Mouse (Mus musculus): Measurements from ENCODE around the gene Dop1b. TPM values are rescaled to one million over a fixed set of nuclear protein-coding genes. Genes with fewer than 3 reads are reported as not detected.
"Not testable (repeated sequence)": the region's sequence is repeated elsewhere in the genome, so short reads cannot be mapped to it uniquely, and the experiment has no call there.

Gene Dop1b
- total RNA-seq, 1 experiment from 2014 or later = 15.3 TPM

DNA sequence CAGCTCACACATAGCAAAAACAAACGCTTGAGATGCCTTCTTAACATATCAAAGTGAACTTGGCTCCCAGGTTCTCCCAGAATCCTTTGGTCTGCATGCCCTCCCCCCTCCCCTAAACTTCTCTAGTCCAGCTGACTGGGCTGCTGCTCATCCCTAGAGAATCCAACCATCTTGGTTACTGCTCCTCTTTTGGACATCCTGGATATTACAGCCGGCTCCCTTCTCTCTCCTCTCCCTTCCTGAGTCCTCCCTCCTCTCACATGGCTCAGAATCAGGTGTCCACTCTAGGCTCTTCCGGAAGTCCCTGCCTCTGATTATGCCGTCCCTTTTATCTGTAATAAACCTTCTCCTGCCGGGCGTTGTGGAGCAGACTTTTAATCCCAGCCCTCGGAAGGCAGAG lies 105.2 kb downstream of the Dop1b start:
- ATAC-seq (replicated peaks; ENCODE audit: insufficient number of reproducible peaks, low FRiP score, low TSS enrichment, poor library complexity, severe bottlenecking) = no peak

DNA sequence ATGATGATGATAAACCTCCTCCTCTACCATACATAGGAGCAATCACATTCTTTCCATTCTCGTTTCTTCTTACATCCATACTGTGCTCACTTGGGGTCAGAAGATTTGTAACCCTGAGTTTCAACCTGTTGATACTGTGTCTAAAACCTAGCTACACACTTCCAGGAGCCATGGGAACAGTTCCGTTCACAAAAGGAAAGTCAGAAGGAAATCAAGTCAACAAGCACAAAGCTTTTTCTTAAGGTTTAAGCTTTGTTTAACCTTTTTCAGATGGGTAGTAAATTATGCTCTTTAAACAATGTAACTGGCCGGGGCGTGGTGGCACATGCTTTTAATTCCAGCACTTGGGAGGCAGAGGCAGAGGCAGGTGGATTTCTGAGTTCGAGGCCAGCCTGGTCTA lies 105.7 kb downstream of the Dop1b start:
- no peak for ATAC-seq (replicated peaks; ENCODE audit: insufficient number of reproducible peaks, low FRiP score, low TSS enrichment, poor library complexity, severe bottlenecking)

DNA sequence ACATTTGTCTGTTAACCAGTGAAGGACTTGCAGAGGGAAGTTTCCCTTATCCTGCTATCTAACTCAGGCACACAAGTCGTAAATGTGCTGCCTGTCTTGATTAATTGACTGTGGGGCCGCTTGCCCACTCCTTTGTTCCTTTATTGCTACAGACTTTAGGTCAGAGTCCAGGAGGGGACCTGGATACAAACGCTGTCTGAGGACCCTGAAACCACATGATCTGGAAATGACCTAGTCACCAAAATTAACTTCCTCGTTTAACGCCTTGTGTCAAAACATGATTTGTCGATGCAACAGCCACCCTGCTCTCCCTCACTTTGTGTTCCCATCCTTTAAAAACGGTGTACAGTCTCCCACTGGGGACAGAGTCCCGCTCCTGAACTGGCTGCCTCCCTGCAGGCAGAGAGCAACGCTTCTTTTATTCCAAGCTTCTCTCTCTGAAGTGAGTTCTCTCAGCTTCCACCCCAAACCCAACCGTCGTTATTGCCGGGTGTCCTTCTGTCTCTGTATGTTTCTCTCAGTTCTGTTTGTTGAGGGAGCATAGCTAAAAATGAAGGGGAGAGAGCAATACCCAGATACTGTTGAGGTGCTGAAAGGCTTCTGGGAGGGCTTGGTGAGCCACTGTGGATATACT lies 107.1 kb downstream of the Dop1b start:
- ATAC-seq (replicated peaks; ENCODE audit: insufficient number of reproducible peaks, low FRiP score, low TSS enrichment, poor library complexity, severe bottlenecking) = 0 out of 2 replicates have a peak, but pooled peaks have one; percentile 29

DNA sequence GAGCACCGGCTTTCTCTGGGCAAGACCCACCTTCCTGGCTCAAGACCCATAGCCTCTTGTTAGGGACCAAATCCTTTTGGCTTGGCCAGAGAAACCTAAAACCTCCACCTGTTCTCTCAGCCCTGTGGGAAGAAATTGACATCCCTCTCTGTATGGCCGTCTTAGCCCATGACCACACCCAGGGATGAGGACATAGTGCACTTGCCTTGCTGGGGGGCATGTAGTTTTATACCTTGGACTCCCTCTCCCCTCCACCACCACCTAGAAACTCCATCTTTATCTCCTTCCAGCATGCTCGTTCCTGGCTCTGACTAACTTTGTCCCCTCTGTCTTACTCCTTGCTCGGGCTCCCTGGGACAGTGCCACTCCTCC lies 107.6 kb downstream of the Dop1b start:
- ATAC-seq (replicated peaks; ENCODE audit: insufficient number of reproducible peaks, low FRiP score, low TSS enrichment, poor library complexity, severe bottlenecking) = no peak

DNA sequence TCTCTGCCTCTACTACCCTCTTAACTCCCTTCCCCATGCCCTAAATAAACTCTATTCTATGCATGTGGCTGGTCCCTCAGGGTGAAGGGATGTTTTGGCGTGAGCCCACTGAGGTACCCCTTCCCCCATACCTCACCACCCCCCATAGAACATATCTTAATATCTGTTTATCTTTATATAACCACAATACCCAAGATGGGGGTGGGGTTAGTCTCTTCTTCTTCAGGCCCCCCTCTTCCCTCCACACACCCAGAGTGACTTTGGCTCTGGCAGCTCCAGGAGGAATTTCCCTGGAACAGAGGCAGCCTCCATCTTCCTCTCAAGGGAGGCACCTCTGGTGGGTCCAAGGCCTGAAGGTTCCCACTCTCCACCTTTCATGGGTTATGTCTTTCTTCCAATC lies 108.3 kb downstream of the Dop1b start:
- ATAC-seq (replicated peaks; ENCODE audit: insufficient number of reproducible peaks, low FRiP score, low TSS enrichment, poor library complexity, severe bottlenecking) = no peak

DNA sequence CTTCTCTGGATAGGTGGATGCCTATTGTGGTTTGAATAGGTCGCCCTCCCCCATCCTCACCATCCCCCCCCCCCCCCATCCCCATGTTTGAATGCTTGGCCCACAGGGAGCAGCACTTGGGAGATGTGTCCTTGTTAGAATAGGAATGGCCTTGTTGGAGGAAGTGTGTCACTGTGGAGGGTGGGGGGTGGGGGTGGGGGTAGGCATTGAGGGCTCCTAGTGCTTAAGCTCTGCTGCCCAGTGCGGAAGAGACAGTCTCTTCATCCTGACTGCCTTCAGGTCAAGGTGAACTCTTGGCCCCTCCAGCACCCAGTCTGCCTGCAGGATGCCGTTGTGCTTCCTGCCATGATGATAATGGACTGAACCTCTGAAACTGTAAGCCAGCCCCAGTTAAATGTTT lies 110.0 kb downstream of the Dop1b start:
- no peak for ATAC-seq (replicated peaks; ENCODE audit: insufficient number of reproducible peaks, low FRiP score, low TSS enrichment, poor library complexity, severe bottlenecking)

DNA sequence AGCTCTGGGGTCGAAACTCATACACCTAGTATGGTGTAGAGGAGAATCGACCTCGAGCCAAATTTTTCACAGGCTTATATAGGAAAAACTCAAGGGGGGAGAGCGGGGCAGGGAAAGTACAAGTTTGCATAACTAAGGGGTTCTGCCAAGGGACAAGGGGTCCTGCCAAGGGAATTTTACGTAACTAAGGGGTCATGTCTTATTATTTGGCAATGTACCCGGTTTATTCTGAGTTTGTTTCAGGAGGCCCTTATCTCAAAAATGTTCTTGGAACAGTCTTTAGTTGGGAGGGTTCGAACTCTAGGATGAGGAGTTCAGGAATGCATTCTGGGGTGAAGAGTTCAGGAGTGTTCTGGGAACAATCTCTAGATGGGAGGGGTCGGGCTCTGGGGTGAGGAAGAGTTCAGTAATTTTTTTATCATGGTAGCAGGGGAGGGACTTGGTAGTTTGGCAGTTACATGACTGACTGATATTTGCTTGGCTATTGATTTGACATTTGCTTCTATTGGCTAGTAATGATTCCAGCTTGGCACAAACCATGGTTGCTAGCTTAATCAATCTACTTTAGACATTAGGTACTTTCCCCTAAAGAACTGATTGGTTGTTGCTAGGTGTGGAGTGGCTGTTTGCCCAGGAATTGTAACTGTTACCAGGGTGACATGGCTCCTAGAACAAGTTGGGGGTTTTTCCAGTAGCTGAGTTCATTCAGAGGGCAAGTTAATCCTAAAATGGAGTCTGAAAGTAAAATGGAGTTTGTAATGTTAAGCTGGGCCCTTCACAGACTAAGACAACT lies 110.9 kb downstream of the Dop1b start:
- ATAC-seq (replicated peaks; ENCODE audit: insufficient number of reproducible peaks, low FRiP score, low TSS enrichment, poor library complexity, severe bottlenecking) = not testable (repeated sequence)

DNA sequence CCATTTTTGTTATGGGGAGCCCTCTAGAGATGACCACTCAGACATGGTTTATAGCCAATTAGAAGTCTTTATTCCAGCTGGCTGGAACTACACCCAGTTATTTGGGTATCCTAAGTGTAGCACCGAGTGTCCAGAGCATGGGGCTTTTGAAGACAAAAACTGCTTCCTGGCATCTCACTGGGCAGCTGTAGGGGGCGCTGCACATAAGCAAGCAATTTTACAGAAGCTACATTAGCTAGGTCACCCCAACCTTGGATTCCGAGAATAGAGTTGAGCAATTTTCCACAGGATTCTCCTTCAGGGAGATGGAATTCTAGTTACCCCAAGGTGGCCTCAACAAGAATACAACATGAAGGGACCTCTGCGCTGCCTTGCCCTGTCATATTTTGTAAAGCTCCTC lies 113.1 kb downstream of the Dop1b start:
- no peak for ATAC-seq (replicated peaks; ENCODE audit: insufficient number of reproducible peaks, low FRiP score, low TSS enrichment, poor library complexity, severe bottlenecking)

DNA sequence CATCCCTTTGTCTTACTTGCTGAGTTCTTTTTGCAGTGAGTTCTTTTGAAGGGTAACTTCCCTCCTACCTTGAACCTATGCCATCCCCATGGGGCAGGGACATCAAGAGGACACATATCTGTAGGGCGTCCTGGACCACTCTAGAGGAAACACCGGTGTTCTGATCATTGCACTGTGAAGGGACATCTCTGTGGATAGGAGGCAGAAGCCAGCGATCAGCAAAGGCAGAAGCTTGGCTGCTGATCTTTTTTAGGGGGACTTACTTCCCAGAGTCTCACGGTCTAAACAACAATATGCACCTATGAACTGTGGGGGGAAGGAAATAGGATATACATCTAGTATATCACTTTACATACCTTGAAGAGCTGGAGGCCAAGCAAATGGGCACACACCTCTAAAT lies 113.8 kb downstream of the Dop1b start:
- ATAC-seq (replicated peaks; ENCODE audit: insufficient number of reproducible peaks, low FRiP score, low TSS enrichment, poor library complexity, severe bottlenecking) = no peak

DNA sequence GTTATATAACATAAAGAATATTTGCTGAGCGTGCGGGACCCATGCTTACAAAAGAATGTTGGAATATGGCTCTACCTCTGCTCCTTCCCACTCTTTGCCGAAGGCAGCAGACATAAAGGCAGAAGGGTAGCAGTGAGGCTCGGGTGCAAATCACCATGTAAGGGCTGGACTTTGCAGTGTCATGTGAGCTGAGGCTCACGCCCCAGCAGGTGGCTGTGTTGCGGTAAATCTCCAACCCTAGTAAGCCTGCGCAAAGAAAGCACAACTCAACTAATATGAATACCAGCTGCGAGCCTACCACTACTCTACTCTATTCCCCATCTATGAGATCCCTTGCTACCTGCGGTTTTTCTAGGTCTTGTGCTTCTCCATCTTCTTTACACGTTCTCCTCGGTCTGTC lies 114.3 kb downstream of the Dop1b start:
- no peak for ATAC-seq (replicated peaks; ENCODE audit: insufficient number of reproducible peaks, low FRiP score, low TSS enrichment, poor library complexity, severe bottlenecking)

DNA sequence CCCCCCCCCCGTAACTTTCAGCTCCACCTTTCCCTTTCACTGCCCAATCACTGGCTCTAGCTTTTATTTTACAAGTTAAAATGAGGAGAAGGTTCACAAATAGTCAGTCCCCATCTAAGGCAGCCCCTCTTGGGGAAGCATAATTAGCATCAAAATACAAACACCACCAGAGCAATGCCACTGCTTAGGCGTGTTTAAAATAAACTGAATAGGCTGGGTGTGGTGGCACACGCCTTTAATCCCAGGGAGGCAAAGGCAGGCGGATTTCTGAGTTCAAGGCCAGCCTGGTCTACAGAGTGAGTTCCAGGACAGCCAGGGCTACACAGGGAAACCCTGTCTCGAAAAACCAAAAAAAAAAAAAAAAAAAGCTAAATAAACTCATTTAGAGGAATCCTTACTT lies 114.8 kb downstream of the Dop1b start:
- not testable (repeated sequence) for ATAC-seq (replicated peaks; ENCODE audit: insufficient number of reproducible peaks, low FRiP score, low TSS enrichment, poor library complexity, severe bottlenecking)

DNA sequence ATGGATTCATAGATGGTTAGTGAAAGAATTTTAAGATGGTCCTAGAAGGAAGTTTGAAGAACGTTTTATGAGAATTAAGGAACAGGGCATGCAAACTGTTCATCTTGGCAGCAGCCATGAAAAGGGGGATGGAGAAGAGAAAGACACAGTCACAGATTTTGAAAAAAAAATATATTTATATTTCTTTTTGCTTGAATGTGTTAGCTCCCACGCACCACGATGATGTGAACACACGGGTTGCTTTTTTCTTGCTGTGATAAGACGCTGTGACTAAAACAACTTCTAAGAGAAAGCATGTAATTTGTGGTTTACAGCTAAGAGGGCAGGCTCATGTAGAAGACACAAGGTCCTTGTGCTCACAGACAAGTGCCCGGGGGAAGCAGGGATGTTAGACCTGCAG lies 115.2 kb downstream of the Dop1b start:
- no peak for ATAC-seq (replicated peaks; ENCODE audit: insufficient number of reproducible peaks, low FRiP score, low TSS enrichment, poor library complexity, severe bottlenecking)

DNA sequence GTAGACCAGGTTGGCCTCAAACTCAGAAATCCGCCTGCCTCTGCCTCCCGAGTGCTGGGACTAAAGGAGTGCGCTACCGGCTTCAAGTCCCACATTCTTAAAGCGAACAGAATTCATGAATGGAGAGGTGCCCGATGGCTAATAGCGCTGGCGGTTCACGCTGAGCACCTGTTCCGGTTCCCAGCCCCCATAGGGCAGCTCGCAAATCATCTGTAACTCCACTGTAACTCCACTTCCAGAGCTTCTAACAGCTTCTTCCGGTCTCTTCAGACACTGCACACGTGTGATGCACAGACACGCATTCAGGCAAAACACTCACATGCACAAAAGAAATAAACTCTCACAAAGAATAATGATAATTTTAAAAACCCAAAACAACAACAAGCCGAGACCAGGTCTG lies 117.8 kb downstream of the Dop1b start:
- no peak for ATAC-seq (replicated peaks; ENCODE audit: insufficient number of reproducible peaks, low FRiP score, low TSS enrichment, poor library complexity, severe bottlenecking)

DNA sequence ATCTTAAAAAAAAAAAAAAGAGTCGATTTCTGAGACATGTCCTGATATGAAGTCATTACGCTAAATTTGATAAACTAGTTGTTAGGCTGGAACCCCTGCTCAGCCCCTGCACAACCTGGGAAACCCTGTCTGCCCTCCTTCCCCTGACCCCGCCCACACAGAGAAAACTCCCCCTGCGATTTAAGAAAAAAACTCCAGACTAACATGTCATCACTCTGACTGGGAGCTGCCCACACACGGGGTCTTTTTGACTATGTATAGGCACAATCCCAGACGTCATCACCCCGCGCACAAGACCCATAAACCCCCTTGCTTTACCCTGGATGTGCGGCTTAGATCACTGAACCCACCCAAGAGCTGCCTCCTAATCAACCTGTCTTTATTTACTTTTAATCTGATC lies 118.4 kb downstream of the Dop1b start:
- ATAC-seq (replicated peaks; ENCODE audit: insufficient number of reproducible peaks, low FRiP score, low TSS enrichment, poor library complexity, severe bottlenecking) = no peak

DNA sequence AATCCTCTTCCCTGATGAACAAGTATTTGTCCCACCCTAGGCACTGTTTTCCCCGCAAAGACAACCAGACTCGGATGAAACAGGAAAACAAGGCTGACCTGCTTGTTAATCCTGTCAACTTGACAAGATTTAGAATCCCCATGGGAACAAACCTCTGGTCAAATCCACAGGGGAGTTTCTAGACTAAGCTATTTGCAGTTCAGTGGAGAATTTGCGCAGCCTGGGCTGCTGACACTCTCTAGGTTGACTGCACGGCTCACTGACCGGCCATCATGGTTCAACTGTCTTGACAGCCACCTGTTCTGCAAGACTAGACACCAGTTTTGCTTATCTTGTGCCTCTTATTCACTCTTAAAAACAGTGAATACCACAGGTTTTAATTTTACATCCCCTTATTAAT lies 119.2 kb downstream of the Dop1b start:
- no peak for ATAC-seq (replicated peaks; ENCODE audit: insufficient number of reproducible peaks, low FRiP score, low TSS enrichment, poor library complexity, severe bottlenecking)

DNA sequence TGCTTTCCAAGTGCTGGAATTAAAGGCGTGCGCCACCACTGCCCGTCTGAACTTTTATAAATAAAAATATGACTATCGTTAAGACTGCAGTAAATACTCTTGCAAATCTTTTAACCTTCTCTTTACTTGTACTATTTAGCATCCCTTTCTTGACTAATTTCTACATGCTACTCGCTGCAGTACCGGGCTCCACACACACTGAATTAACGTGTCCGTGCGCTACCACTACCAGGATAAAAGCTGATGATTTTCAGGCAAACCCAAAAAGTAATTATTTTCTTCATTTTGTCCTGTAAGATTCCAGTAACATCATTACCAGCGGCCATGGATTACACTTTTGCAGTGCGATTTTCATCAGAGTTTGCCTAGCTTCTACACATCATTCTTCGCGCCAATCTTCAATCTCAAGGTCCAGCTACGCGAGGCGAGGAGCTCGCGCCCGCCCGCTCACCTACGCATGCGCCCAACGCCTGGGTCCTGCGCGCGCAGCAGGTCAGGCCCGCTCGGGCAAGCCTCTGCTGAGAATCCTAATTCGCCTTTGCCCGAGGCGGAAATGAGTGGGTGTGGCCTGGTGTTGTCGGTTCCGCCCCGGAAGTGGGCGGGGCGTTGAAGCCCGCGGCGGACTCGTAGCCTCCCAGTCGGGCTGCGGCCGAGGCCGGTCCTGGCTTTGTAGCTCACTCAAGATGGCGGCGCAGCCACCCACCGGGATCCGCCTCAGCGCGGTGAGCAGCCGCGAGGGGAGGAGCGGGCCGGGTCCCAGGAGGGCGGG lies 120.1 kb downstream of the Dop1b start, which contains the start of gene Morc3:
Morc3 (plus strand) TSS at position 495 of the 769 bp plus-strand sequence.
- ATAC-seq (replicated peaks; ENCODE audit: insufficient number of reproducible peaks, low FRiP score, low TSS enrichment, poor library complexity, severe bottlenecking) = peak; percentile 95

DNA sequence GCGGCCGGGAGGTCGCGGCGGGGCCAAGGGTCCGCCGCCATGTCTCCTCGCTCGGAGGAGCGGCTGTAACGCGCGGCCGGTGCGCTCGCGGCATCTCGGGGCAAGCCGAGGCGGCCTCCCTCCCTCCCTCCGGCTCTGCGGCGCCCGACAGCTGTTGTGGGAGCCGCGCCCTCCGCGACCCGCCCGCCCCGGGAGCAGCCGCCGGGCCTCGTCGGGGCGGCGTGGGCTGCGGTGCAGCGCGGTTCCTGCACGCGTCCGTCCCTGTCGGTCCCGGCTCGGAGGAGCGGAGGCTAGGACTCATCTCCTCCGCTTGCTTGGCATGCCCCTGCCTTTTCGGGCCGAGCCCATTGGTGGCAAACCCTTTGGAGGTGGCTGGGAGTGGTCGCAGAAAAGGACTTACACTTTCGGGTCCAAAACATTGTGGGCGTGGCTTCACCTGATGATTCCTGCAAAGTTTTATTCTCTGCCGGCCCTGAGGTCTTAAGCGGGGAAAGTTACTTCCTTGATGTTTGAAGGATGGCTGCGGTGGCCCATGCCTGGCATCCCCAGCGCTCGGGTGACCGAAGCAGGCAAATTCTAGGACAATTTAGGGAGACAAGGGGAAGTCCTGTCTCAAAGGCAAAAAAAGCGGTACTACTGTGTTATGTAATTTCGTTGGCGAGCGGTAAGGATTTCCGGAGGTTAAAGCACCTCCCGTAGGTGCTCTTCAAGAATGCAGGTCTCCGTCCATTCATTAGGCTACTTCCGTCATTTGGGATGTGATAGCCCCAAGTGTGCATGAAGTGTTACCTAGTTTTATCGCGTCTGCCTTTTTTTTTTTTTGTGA lies 121.0 kb downstream of the Dop1b start:
- ATAC-seq (replicated peaks; ENCODE audit: insufficient number of reproducible peaks, low FRiP score, low TSS enrichment, poor library complexity, severe bottlenecking) = peak; percentile 64

DNA sequence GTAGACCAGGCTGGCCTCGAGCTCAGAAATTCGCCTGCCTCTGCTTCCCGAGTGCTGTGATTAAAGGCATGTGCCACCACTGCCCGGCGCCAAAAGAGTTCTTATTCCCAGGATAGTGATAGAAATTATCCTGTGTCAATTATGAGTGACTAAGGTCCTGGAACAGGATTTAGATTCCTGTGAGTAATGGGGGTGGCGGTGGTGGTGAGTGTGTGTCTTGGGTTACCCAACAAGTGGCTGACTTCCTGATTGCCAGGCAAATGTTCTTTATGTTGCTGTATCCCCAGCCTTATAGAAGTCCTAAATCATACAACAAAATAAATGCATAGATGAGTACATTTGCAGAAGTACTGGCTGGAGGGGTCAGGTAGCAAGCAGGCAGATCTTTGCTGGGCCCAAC lies 121.8 kb downstream of the Dop1b start:
- no peak for ATAC-seq (replicated peaks; ENCODE audit: insufficient number of reproducible peaks, low FRiP score, low TSS enrichment, poor library complexity, severe bottlenecking)

DNA sequence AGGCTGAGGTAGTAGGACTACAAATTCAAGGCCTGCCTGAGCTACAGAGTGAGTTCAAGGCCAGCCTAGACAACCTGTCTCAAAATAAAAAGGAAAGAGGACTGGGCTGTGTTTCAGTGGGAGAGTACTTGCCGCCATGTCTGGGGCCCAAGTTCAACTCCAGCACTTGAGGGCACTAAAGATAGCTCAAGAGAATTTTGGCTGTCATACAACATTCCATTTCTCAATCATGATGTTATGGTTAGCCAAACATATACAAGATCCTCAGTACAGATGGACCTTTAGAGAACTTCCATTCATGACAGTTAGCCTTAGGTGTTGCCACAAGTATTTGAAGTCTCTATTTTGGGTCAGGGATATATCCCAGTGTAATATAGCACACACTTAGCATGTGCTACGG lies 122.4 kb downstream of the Dop1b start:
- ATAC-seq (replicated peaks; ENCODE audit: insufficient number of reproducible peaks, low FRiP score, low TSS enrichment, poor library complexity, severe bottlenecking) = no peak
